Mouse (Mus musculus) cortical plate, adult 2 months (tissue): ENCODE measurements around the gene Igfbp7. TPM values are rescaled to one million over a fixed set of nuclear protein-coding genes. Genes with fewer than 3 reads are reported as not detected.

Experiments used
- H3K27ac ChIP-seq: fragments of 200-500 bp; 2 replicates; pipeline ENCODE4 v1.5.1; 2012; ENCODE audit warnings: low read length, control low read depth, inconsistent platforms; ENCODE audit not compliant: insufficient read depth
- H3K4me1 ChIP-seq: fragments of 200-500 bp; 2 replicates; pipeline ENCODE4 v1.6.1; 2011; ENCODE audit warnings: low read length; ENCODE audit not compliant: control insufficient read depth, insufficient read depth
- H3K4me3 ChIP-seq: fragments of 200-500 bp; 2 replicates; pipeline ENCODE4 v1.5.1; 2011; ENCODE audit warnings: mild to moderate bottlenecking, low read length, control low read depth; ENCODE audit not compliant: insufficient read depth
- CTCF ChIP-seq: fragments of 200-500 bp; IDR thresholded peaks from 2 replicates; pipeline ENCODE4 v1.5.1; 2011; ENCODE audit warnings: mild to moderate bottlenecking, control low read depth, low read length; ENCODE audit not compliant: insufficient read depth; ENCODE audit errors: extremely low read depth
- POLR2A ChIP-seq: fragments of 200-500 bp; IDR thresholded peaks from 2 replicates; pipeline ENCODE4 v1.6.1; 2011; ENCODE audit warnings: mild to moderate bottlenecking, low read length, control low read depth; ENCODE audit not compliant: insufficient read depth; ENCODE audit errors: extremely low read depth
- polyA plus RNA-seq: library from polyadenylated mRNA; depleted of rRNA; stranded (reverse); fragments of >200 nt; gene quantifications from 2 replicates; pipeline ENCODE4 v1.2.3, GENCODE M21; 2012

Gene Igfbp7
- polyA plus RNA-seq, 1 experiment, result 82.1 TPM

DNA sequence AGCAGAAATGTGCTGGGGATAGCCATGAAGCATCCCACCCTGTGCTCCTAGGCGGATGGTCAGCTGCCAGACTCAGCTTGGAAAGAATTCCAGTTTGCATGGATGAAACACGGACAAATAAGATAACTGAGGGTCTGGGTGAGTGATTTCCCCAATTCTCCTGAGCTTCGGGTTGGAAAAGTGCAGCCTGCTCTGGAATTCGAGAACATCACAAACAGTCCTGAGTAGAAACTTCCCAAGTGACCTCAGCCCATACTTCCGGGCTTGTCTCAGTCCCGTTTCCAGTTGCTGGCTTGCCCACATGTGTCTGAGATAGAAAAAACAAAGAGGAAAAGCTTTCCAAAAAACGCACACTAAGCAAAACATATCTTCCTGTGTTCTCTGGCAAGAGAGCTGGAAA is 35.6 kb downstream of the Igfbp7 start:
- peaks cover 2% of the 10 kb centered on the region; the same call in 1 of the 2 replicates for H3K4me1 ChIP-seq
- no peak overlapping the region for H3K27ac ChIP-seq
- TF ChIP-seq POLR2A (no peak), CTCF (no peak)
- H3K4me3 ChIP-seq, result no peak overlapping the region

DNA sequence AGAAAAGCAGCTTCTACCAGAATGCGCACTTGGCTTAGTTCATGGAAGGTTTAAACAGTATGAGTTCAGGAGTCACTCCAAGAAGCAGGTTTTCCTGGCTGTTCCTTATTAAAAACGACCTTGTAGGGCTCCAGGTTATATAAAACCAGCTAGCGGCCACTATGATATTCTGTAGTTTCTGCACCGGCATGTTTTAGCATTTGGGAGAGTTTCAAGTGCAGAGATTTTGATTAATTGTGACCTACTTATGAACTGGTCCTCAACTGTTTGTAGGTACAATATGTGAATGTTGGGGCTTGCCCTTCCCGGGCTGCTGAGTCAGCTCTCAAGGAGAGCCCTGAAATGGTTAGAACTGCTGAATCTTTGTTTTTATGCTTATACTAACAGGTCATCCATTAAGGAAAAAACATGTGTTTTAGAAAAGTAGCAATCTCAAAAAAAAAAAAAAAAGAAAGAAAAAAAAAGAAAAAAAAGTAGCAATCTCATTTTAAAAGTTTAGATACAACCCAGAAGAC is 37.4 kb downstream of the Igfbp7 start:
- no peak for TF ChIP-seq CTCF
- TF ChIP-seq POLR2A, result no peak
- Histone ChIP-seq H3K27ac (no peak overlapping the region), H3K4me3 (no peak overlapping the region), H3K4me1 (peaks cover 2% of the 10 kb centered on the region; the same call in 1 of the 2 replicates)

DNA sequence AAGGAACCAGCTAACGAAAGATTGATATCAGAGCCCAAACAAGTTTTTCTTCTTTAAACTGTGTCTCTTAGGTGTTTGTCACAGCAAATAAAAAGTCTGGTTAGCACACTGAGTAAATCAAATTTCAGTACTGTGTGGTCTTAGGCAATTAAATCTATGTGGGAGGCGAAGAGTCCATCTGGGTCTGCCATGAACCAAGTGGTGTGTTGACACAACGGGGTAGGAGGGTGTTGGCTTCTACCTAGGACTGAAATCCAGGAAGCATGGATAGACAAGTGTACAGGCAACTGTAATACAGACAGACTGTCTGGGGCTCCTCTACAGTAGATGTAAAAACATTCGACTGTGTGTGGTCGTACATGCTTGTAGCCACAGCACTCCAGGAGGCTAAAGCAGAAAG is 38.4 kb downstream of the Igfbp7 start:
- H3K27ac ChIP-seq, result no peak overlapping the region
- no peaks in the 10 kb centered on the region; the same call in 1 of the 2 replicates for H3K4me1 ChIP-seq
- TF ChIP-seq POLR2A (no peak), CTCF (no peak)
- no peak overlapping the region for H3K4me3 ChIP-seq

DNA sequence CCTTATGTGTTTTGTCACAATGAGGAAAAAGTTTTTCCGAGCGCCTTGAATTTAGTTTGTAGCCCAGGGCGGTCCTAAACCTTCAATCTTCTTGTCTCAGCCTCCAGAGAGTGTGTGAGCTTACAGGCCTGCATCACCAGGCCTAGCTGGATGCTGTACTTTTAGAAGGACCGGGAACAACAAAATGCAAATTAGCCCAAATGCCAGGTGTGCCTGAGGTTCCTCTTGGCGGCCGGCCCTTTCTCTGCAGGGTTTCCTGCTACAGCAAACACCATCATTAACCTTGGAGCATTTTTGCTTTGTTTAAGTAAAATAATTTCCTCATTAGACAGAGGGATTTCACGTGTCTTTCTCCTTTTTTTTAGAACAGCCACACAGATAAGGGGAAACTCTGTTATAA is 39.6 kb downstream of the Igfbp7 start:
- Histone ChIP-seq H3K4me3 (no peak overlapping the region), H3K27ac (no peak overlapping the region), H3K4me1 (peaks cover 3% of the 10 kb centered on the region; the same call in 1 of the 2 replicates)
- TF ChIP-seq POLR2A (no peak), CTCF (no peak)

DNA sequence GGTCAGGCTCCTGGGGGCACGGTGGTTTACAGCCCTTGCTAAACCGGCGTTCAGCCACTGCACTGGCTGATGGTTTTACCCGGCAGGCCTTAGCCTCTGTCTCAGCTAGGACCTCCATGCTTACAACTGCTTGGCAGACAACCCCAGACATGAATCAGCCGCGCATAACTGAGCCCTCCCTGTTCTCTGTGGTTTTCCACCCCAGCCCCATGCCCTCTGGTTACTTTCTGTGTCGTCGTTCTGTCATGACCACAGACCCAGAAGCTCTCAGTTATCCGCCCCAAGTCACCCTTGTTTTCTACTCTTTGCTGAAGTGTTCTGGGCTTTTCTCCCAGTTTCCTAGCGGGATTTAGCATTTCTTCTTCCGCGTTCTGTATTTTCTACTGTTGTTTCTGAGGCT is 40.2 kb downstream of the Igfbp7 start:
- no peak for TF ChIP-seq POLR2A
- TF ChIP-seq CTCF, result no peak
- H3K4me3 ChIP-seq, result no peak overlapping the region
- H3K27ac ChIP-seq, result no peak overlapping the region
- H3K4me1 ChIP-seq, result peaks cover 3% of the 10 kb centered on the region; the same call in 1 of the 2 replicates

DNA sequence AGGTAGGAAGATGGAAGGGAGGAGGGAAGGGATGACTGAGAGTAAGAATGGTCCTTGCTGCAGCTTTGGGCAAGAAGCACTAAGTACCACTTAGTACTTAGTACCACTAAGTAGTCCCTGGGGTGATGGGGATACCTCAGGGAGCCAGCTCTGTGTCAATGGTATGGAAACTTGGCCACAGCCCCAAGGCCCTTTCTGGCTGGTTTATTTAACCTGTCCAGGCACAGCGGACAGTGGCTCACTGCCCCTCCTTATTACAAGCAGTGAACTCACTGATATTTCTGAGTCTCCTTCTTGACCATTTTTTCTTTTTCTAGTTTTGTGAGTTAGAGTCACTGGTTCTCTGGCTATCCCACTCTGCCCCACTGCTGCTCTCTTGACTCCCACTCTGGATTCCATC is 40.7 kb downstream of the Igfbp7 start:
- H3K27ac ChIP-seq, result 0 out of 2 replicates have a peak overlapping the region, but pooled peaks have one; percentile 7
- no peak overlapping the region for H3K4me3 ChIP-seq
- TF ChIP-seq CTCF, result no peak
- no peak for TF ChIP-seq POLR2A
- H3K4me1 ChIP-seq, result peaks cover 3% of the 10 kb centered on the region; the same call in 1 of the 2 replicates

DNA sequence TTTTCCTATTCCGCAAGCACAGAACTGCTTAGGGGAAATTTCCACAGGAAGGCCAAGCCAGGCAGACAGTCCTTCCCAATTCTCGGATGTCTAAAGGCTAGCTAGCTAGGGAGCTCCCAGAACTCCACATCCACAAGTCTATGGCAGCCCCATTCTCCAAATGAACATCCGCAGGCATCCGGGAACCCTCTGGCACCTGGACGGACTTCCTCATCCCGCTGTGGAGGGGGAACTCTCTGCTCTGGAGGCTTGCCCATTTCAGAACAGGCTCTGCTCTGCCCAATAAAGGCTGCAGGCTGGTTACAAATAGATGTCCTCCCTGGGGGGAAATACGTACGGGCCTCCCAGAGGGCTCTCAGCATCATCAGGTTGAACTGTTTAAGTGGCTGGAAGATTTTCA is 41.5 kb downstream of the Igfbp7 start:
- Histone ChIP-seq H3K27ac (no peak overlapping the region), H3K4me1 (peaks cover 3% of the 10 kb centered on the region; the same call in 1 of the 2 replicates), H3K4me3 (no peak overlapping the region)
- TF ChIP-seq CTCF, result no peak
- TF ChIP-seq POLR2A, result no peak

DNA sequence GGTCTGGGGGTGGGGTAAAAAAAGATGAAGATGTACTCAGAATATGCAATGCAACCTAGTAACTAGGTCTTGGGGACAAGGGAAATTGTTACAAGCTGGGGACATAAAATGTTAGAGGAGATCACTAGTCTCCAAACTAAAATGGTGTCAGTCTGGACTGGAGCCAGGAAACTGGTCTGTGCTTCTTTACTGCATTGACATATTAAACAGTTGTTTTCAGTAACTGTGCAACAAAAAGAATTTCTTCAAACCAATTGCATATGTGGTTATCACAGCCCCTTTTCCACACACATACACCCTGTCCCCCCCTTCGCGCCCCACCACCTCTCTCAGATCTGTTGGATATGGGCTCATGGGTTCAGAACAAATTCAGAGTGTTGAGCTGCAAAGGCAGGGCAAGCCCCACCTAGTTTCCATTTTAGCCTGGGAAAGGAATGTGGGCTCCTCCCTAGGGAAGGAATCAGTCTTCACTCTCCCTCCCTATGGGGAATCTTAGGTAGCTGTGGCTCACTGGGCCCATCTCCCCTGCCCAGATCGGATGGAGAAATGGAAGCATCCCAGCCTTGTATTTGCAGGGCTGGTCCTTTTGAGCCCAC is 43.3 kb downstream of the Igfbp7 start:
- H3K27ac ChIP-seq, result 0 out of 2 replicates have a peak overlapping the region, but pooled peaks have one; percentile 45
- H3K4me3 ChIP-seq, result no peak overlapping the region
- H3K4me1 ChIP-seq, result peaks cover 3% of the 10 kb centered on the region; the same call in 1 of the 2 replicates
- no peak for TF ChIP-seq POLR2A

DNA sequence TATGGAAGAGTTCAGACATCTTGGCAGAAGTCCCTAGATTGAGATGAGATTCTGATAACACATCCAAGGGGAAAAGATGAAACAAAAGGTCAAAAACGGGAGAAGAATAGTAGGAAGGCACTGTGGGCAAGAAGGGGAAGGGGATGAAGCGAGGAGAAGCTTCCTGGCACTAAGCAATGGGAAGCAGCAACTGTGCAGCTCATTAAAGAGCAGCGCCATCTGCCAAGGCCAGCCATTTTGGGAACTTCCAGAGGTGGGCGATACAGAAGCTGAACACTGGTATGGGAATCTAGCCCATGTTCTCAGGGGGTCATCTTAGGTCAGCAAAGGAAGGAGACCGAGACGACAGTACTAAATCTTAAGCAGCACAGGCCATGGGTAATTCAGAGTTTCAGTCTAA is 44.2 kb downstream of the Igfbp7 start:
- Histone ChIP-seq H3K4me3 (no peak overlapping the region), H3K27ac (no peak overlapping the region), H3K4me1 (peaks cover 3% of the 10 kb centered on the region; the same call in 1 of the 2 replicates)
- TF ChIP-seq POLR2A (no peak), CTCF (no peak)

DNA sequence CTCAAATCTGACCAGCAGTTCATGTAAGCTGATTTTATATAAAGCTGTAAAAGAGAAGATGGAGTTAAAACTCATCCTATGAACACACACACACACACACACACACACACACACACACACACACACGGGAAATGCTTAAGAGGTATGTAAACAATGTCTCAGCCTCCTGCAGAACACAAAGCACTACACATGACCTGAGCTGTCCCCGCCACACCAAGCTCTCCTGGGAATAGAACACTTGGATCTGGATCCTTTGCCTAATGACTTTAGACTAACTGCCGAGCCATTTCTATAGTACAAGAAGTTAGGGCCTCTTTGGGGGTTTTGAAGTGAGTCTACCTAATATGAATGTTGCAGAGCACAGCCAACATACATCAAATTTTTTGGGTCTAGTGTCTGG is 45.7 kb downstream of the Igfbp7 start:
- no peak overlapping the region for H3K27ac ChIP-seq
- TF ChIP-seq CTCF (no peak), POLR2A (no peak)

More for the DNA sequence above, 45.7 kb downstream of the Igfbp7 start:
- Histone ChIP-seq H3K4me3 (no peak overlapping the region), H3K4me1 (peaks cover 3% of the 10 kb centered on the region; the same call in 1 of the 2 replicates)
